Mouse (Mus musculus) lung, postnatal 36 days (tissue): ENCODE data around the gene Trrap.

Source experiments
- DNase-seq: peaks from one replicate; pipeline ENCODE4 v3.0.0; 2022; ENCODE audit warnings: mixed read lengths

Gene Trrap

GRCm38 (mm10) chr5:144786464-144786863, 18.9 kb downstream of the Trrap start:
- DNase-seq: no peak

DNA sequence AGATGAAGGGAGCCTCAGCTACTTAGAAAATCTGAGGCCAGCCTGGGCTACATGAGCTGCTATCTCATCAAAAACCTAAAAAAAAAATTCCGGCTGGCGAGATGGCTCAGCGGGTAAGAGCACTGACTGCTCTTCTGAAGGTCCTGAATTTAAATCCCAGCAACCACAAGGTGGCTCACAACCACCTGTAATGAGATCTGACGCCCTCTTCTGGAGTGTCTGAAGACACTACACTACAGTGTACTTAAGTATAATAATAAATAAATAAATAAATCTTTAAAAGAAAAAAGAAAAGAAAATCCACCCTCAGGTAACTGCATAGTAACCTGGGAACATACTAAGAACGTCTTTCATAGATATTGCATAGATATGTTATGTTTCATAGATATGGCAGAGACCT, 25.8 kb downstream of the Trrap start:
- no peak for DNase-seq

GRCm38 (mm10) chr5:144794687-144795086, 27.2 kb downstream of the Trrap start:
- peak; percentile 40 for DNase-seq

GRCm38 (mm10) chr5:144797116-144797515, 29.6 kb downstream of the Trrap start:
- peak; percentile 52 for DNase-seq

DNA sequence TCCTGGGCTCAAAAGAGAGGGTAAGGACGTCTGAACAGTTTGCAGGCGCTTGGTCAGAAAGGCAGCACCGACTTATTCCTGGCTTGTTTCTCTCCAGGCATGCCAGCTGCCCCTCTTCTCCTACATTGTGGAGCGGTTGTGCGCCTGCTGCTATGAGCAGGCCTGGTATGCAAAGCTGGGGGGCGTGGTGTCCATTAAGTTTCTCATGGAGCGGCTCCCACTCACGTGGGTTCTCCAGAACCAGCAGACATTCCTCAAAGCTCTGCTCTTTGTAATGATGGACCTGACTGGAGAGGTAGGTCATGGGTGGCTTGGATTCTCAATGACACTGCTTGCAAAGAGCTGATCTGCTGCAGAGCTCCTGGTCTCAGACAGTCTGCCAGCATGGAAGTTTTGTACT, 35.5 kb downstream of the Trrap start:
- no peak for DNase-seq

DNA sequence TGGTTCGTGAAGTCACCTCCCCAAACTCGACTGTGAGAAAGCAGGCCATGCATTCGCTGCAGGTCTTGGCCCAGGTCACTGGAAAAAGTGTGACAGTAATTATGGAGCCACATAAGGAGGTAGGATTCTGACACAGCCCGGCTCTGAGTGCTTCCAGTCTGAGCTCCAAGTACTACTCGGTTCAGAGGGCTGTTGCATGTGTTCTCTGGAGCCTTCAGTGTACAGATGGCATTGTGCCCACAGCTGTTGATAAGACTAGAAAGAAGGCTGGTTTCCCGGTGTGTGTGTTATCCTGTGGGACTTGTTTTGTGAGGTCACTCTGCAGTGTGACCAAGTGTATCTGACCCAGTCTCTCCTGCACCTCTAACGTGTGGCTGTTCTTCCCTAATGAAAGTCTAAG, 36.6 kb downstream of the Trrap start:
- DNase-seq: no peak

DNA sequence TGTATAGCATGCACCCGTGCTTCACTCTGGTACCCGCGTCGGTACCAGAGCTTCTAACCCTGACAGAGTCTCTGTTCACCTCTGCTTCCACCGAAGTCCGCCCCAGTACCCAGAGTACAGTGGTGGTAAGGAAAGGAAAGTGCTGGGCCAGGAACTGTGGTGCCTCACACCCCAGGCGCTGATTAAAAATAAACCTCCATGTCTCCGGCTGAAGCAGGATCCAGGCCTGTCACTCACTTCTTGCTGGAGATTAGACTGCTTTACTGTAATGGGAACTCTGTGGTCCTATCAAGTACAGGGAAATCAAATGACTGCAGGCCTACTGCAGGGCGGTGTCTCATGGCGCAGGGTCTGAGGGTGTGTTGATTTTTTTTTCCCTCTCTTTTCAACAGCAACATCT, 39.4 kb downstream of the Trrap start:
- DNase-seq: no peak

GRCm38 (mm10) chr5:144828365-144829102, 61.0 kb downstream of the Trrap start:
- DNase-seq: no peak

- no peak for DNase-seq
Measured at GRCm38 (mm10) chr5:144829631-144830030, 62.1 kb downstream of the Trrap start.

DNA sequence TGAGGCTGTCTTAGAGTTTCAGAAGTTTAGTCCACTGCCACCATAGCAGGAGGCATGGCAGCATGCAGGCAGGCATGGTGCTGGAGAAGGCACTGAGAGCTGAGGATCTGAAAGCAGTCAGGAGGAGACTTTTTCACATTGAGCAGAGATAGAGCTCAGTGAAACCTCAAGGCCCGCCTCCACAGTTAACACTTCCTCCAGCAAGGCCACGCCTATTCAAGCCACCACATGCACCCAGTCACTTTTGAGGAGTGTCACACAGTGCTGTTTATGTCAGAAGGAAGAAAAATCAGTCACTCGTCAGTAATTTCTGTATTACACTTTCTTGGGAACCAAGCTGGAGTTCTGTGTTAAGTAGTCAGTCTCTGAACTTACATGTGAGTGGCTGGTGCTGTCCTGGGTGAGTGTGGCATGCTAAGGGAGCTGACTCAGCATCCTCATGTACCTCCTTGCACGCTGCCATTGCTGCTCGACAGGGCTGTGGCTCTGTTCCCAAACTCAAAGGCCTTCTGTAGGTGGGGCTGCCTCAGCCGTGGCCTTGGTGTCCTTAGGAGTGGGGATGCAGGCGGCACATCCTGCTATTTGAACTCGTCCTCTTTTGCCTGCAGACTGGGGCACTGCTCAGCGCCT, 64.4 kb downstream of the Trrap start:
- DNase-seq: no peak

DNA sequence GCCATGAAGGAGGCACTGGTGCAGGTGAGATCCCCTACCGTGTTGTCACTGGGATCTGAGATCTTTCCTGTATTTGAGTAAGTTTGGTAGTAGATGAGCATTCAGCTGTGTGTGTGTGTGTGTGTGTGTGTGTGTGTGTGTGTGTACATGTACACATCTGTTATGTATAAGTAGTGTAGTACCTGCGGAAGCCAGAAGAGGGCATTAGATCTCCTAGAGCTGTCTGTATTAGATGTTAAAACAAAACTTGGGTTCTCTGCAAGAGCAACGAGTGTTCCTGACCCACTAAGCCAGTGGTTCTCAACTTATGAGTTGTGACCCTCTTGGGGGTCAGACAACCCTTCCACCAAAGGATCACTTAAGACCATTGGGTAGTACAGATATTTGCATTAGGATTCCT, 68.6 kb downstream of the Trrap start:
- DNase-seq: peak; percentile 30

DNA sequence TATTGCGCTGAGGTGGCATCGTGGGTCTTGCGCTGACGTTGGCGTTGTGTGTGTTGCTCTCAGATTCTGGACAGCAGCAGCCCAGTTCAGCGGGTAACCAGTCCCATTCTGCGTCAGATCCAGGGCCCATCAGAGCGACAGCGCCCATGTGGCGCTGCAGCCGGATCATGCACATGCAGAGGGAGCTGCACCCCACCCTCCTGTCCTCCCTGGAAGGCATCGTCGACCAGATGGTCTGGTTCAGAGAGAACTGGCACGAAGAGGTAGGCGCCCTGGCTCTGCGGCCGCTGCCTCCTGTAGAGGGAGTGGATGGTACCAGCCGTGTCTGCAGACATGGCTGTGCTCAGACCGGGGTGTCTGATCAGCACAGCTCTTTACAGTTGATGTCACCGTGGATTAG, 77.8 kb downstream of the Trrap start:
- DNase-seq: no peak

- no peak for DNase-seq
Measured at GRCm38 (mm10) chr5:144848735-144849134, 81.2 kb downstream of the Trrap start.

- no peak for DNase-seq
Measured at GRCm38 (mm10) chr5:144849932-144850331, 82.4 kb downstream of the Trrap start.

DNA sequence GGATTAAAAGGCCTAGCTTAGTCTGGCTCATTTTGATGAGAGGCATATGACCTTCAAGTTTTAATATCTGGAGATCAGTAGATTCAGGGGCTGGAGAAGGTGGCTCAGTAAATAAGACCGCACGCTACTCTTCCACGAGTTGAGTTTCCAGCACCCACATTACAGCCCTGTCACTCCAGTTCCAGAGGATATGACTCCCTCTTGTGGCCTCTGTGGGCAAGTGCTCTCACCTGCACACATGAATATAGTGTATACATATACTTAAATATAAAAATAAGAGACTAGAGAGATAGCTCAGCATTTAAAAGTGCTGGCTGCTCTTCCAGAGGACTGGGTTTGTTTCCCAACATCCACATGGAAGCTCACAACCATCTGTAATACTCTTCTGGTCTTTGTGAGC, 84.3 kb downstream of the Trrap start:
- no peak for DNase-seq

GRCm38 (mm10) chr5:144853931-144854330, 86.4 kb downstream of the Trrap start:
- no peak for DNase-seq

GRCm38 (mm10) chr5:144855936-144856335, 88.4 kb downstream of the Trrap start:
- no peak for DNase-seq

DNA sequence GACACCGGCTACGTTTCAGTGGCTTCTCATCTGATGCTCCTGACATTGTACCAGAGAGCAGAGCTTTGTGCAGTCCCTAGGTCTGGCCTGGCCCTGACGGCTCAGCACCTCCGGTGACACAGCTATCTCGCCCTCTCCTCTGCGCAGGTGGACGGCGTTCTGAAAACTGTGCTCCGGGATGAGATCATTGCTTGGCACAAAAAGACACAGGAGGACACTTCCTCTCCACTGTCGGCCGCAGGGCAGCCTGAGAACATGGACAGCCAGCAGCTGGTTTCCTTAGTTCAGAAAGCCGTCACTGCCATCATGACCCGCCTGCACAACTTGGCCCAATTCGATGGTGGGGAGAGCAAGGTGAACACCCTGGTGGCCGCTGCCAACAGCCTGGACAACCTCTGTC, 91.0 kb downstream of the Trrap start:
- no peak for DNase-seq

- DNase-seq: no peak
Measured at GRCm38 (mm10) chr5:144859284-144859683, 91.8 kb downstream of the Trrap start.

- DNase-seq: no peak
Measured at GRCm38 (mm10) chr5:144860913-144861312, 93.4 kb downstream of the Trrap start.

- DNase-seq: peak; percentile 20
Measured at GRCm38 (mm10) chr5:144866923-144867322, 99.4 kb downstream of the Trrap start.

DNA sequence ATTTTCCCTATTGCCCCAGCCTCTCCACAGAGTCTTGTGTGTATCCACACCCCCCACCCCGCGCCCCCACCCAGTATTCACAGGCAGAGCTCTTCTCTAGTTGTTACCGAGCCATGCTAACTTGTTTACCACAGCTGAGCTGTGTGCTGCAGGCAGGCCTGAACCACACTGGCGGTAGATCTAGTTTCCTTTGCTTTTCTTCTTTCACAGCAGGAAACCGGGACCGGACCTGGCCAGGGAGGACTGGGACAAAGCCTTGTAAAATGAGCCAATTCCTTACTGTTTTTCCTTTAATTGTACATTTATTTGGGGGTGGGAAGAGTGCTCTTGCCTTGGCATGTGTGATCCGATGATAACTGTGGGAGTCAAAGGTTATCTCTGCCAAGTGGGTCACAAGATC, 101.9 kb downstream of the Trrap start:
- no peak for DNase-seq

DNA sequence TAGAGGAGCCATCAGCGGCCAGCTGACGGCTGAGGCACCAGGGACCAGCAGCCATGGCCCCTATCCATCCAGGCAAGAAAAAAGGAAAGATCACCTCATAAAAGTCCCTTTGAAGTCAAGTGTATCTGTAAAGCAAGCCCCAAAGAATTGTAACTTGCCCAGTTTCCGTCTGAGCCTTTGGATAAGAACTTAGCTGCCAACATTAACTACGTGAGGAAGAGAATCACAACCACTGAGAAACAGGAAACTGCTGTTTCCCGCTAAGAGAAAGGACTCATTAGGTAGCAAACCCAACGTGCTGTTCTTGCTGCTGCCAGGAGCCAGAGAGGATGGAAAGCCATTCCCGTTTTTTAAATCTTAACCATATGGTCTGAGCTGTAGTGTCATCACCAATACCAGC, 103.2 kb downstream of the Trrap start:
- peak; percentile 10 for DNase-seq

GRCm38 (mm10) chr5:144871775-144872174, 104.2 kb downstream of the Trrap start:
- DNase-seq: peak; percentile 20

DNA sequence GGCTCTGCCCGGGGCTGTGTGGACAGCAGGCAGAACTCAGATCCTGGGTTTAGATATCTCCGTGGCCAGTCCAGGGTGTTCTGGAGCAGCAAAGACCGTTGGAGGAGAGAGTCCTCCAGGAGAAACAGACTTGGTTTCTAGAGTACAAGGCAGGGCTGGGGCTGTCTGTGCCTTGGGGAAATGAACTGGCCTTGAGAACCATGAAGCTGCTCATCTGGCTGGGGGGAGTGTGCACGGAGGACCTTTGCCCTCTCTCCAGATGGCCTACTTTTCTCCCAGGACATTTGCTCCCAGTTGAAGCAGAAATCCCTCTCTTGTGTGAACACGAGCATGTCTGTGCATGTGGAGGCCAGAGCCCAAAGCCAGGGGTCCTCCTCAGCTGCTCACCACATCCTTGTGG, 104.8 kb downstream of the Trrap start:
- DNase-seq: no peak
